Mouse (Mus musculus): ENCODE results near the gene Hist1h3b. TPM values are rescaled to one million over a fixed set of nuclear protein-coding genes. Genes with fewer than 3 reads are reported as not detected.

Hist1h3b gene
- not detected for polyA plus RNA-seq (2017; shearing (Covaris generic))

GRCm38 (mm10) chr13:23752067-23752741 lies at the start of gene Hist1h3b:
Gene Hist1h3b (plus strand): TSS chr13:23752267.

GRCm38 (mm10) chr13:23710374-23711089 lies 41.5 kb upstream of the Hist1h3b start, which contains the start of gene Hfe:
Gene Hfe (minus strand): TSS chr13:23710854.

GRCm38 (mm10) chr13:23738677-23739068 lies 13.4 kb upstream of the Hist1h3b start, which contains the start of gene Hist1h1c:
Gene Hist1h1c (plus strand): TSS chr13:23738808.

GRCm38 (mm10) chr13:23745381-23746161 lies 6.5 kb upstream of the Hist1h3b start, which contains the start of gene Hist1h3c:
Gene Hist1h3c (minus strand): TSS chr13:23745602.

GRCm38 (mm10) chr13:23746201-23747080 lies 5.6 kb upstream of the Hist1h3b start, which contains the start of gene Hist1h2bb:
Gene Hist1h2bb (plus strand): TSS chr13:23746734.

GRCm38 (mm10) chr13:23750839-23751477 lies 1.1 kb upstream of the Hist1h3b start, which contains the start of gene Hist1h2ab:
Gene Hist1h2ab (plus strand): TSS chr13:23751126.

GRCm38 (mm10) chr13:23756790-23757189 lies 4.7 kb downstream of the Hist1h3b start, which contains the start of gene Hist1h4b:
Gene Hist1h4b (plus strand): TSS chr13:23757013.

GRCm38 (mm10) chr13:23760972-23761864 lies 9.2 kb downstream of the Hist1h3b start, which contains the start of gene Hist1h4a:
Gene Hist1h4a (minus strand): TSS chr13:23761230.

GRCm38 (mm10) chr13:23761871-23762821 lies 10.1 kb downstream of the Hist1h3b start, which contains the start of gene Hist1h3a:
Gene Hist1h3a (minus strand): TSS chr13:23762386.

GRCm38 (mm10) chr13:23763586-23764323 lies 11.7 kb downstream of the Hist1h3b start, which contains the start of gene Hist1h1a:
Gene Hist1h1a (plus strand): TSS chr13:23763666.

GRCm38 (mm10) chr13:23769613-23770012 lies 17.5 kb downstream of the Hist1h3b start, which contains the start of gene Trim38:
Gene Trim38 (plus strand): TSS chr13:23769913.

Other genes starting within 250 kb of the Hist1h3b start
- 1.2 TPM for gene Hist1h4h, start 221.2 kb upstream of the Hist1h3b start, polyA plus RNA-seq (2017; shearing (Covaris generic))
- not detected for gene Hist1h2af, start 218.4 kb upstream of the Hist1h3b start, polyA plus RNA-seq (2017; shearing (Covaris generic))
- gene Hist1h3g, start 216.8 kb upstream of the Hist1h3b start, polyA plus RNA-seq (2017; shearing (Covaris generic)) = not detected
- gene Hist1h2bh, start 208.9 kb upstream of the Hist1h3b start, polyA plus RNA-seq (2017; shearing (Covaris generic)) = 0.85 TPM
- gene Hist1h3f, start 208.2 kb upstream of the Hist1h3b start, polyA plus RNA-seq (2017; shearing (Covaris generic)) = 0.99 TPM
- gene Hist1h4f, start 200.6 kb upstream of the Hist1h3b start, polyA plus RNA-seq (2017; shearing (Covaris generic)) = not detected
- gene Hist1h1d, start 199.0 kb upstream of the Hist1h3b start, polyA plus RNA-seq (2017; shearing (Covaris generic)) = 0.15 TPM
- gene Hist1h3e, start 189.9 kb upstream of the Hist1h3b start, polyA plus RNA-seq (2017; shearing (Covaris generic)) = 0.98 TPM
- 1.8 TPM for gene Hist1h2ae, start 181.0 kb upstream of the Hist1h3b start, polyA plus RNA-seq (2017; shearing (Covaris generic))
- not detected for gene Hist1h2bg, start 180.9 kb upstream of the Hist1h3b start, polyA plus RNA-seq (2017; shearing (Covaris generic))
- not detected for gene Hist1h2bf, start 178.1 kb upstream of the Hist1h3b start, polyA plus RNA-seq (2017; shearing (Covaris generic))
- gene Hist1h2ad, start 177.9 kb upstream of the Hist1h3b start, polyA plus RNA-seq (2017; shearing (Covaris generic)) = not detected
- gene Hist1h3d, start 176.5 kb upstream of the Hist1h3b start, polyA plus RNA-seq (2017; shearing (Covaris generic)) = not detected
- 15.2 TPM for gene Hist1h4d, start 170.7 kb upstream of the Hist1h3b start, polyA plus RNA-seq (2017; shearing (Covaris generic))
- gene Hist1h2be, start 131.1 kb upstream of the Hist1h3b start, polyA plus RNA-seq (2017; shearing (Covaris generic)) = 0.89 TPM
- 4.5 TPM for gene Hist1h1e, start 129.7 kb upstream of the Hist1h3b start, polyA plus RNA-seq (2017; shearing (Covaris generic))
- gene Hist1h2ac, start 68.3 kb upstream of the Hist1h3b start, polyA plus RNA-seq (2017; shearing (Covaris generic)) = not detected
- 12.6 TPM for gene Hist1h2bc, start 68.1 kb upstream of the Hist1h3b start, polyA plus RNA-seq (2017; shearing (Covaris generic))
- not detected for gene Hist1h1t, start 56.5 kb upstream of the Hist1h3b start, polyA plus RNA-seq (2017; shearing (Covaris generic))
- gene Hist1h4c, start 53.8 kb upstream of the Hist1h3b start, polyA plus RNA-seq (2017; shearing (Covaris generic)) = 3.6 TPM
- gene Hfe, start 41.4 kb upstream of the Hist1h3b start, polyA plus RNA-seq (2017; shearing (Covaris generic)) = not detected
- gene Hist1h1c, start 13.5 kb upstream of the Hist1h3b start, polyA plus RNA-seq (2017; shearing (Covaris generic)) = 38.7 TPM
- not detected for gene Hist1h3c, start 6.7 kb upstream of the Hist1h3b start, polyA plus RNA-seq (2017; shearing (Covaris generic))
- not detected for gene Hist1h2bb, start 5.5 kb upstream of the Hist1h3b start, polyA plus RNA-seq (2017; shearing (Covaris generic))
- gene Hist1h2ab, start 1.1 kb upstream of the Hist1h3b start, polyA plus RNA-seq (2017; shearing (Covaris generic)) = not detected
- gene Hist1h4b, start 4.7 kb downstream of the Hist1h3b start, polyA plus RNA-seq (2017; shearing (Covaris generic)) = 6.7 TPM
- gene Hist1h4a, start 9.0 kb downstream of the Hist1h3b start, polyA plus RNA-seq (2017; shearing (Covaris generic)) = 1.1 TPM
- gene Hist1h3a, start 10.1 kb downstream of the Hist1h3b start, polyA plus RNA-seq (2017; shearing (Covaris generic)) = 3.4 TPM
- gene Hist1h1a, start 11.4 kb downstream of the Hist1h3b start, polyA plus RNA-seq (2017; shearing (Covaris generic)) = not detected
- not detected for gene Trim38, start 17.6 kb downstream of the Hist1h3b start, polyA plus RNA-seq (2017; shearing (Covaris generic))
- not detected for gene Slc17a2, start 54.7 kb downstream of the Hist1h3b start, polyA plus RNA-seq (2017; shearing (Covaris generic))
- not detected for gene Slc17a3, start 87.2 kb downstream of the Hist1h3b start, polyA plus RNA-seq (2017; shearing (Covaris generic))
- gene Slc17a1, start 115.5 kb downstream of the Hist1h3b start, polyA plus RNA-seq (2017; shearing (Covaris generic)) = 0.73 TPM
- 0.15 TPM for gene Slc17a4, start 162.7 kb downstream of the Hist1h3b start, polyA plus RNA-seq (2017; shearing (Covaris generic))
- not detected for gene Hist1h2ba, start 181.9 kb downstream of the Hist1h3b start, polyA plus RNA-seq (2017; shearing (Covaris generic))
- gene Hist1h2aa, start 182.2 kb downstream of the Hist1h3b start, polyA plus RNA-seq (2017; shearing (Covaris generic)) = not detected
- not detected for gene Scgn, start 238.9 kb downstream of the Hist1h3b start, polyA plus RNA-seq (2017; shearing (Covaris generic))